Mouse (Mus musculus) liver, adult (tissue): ENCODE results near the gene Ercc6l.

ENCODE experiments used
- GATA4 ChIP-seq: IDR thresholded peaks from 2 replicates; pipeline ENCODE4 v1.6.1; 2014; ENCODE audit warnings: mild to moderate bottlenecking, low read length; ENCODE audit not compliant: insufficient replicate concordance

The Ercc6l gene

GRCm38 (mm10) chrX:102156618-102157422 lies at the start of gene Ercc6l:
Gene Ercc6l, minus strand, starts transcription at chrX:102157091.
- no peak for TF ChIP-seq GATA4

GRCm38 (mm10) chrX:102190840-102191239 lies 33.9 kb upstream of the Ercc6l start:
- TF ChIP-seq GATA4, result no peak

GRCm38 (mm10) chrX:102189581-102189980 lies 32.7 kb upstream of the Ercc6l start:
- no peak for TF ChIP-seq GATA4

- TF ChIP-seq GATA4, result no peak
Observed at GRCm38 (mm10) chrX:102188712-102189497, 32.0 kb upstream of the Ercc6l start, which contains the start of gene Rps4x. Gene Rps4x, minus strand, starts transcription at chrX:102189394.

- TF ChIP-seq GATA4, result no peak
Observed at GRCm38 (mm10) chrX:102187023-102187699, 30.3 kb upstream of the Ercc6l start.

- TF ChIP-seq GATA4, result no peak
Observed at GRCm38 (mm10) chrX:102182575-102182974, 25.7 kb upstream of the Ercc6l start.

GRCm38 (mm10) chrX:102175538-102176287 lies 18.8 kb upstream of the Ercc6l start:
- TF ChIP-seq GATA4, result no peak

- no peak for TF ChIP-seq GATA4
Observed at GRCm38 (mm10) chrX:102170900-102171299, 14.0 kb upstream of the Ercc6l start.

- TF ChIP-seq GATA4, result no peak
Observed at GRCm38 (mm10) chrX:102170135-102170534, 13.2 kb upstream of the Ercc6l start.

- no peak for TF ChIP-seq GATA4
Observed at GRCm38 (mm10) chrX:102169724-102170123, 12.8 kb upstream of the Ercc6l start.

GRCm38 (mm10) chrX:102166986-102167385 lies 10.1 kb upstream of the Ercc6l start:
- no peak for TF ChIP-seq GATA4

- no peak for TF ChIP-seq GATA4
Observed at GRCm38 (mm10) chrX:102166521-102166920, 9.6 kb upstream of the Ercc6l start.

- no peak for TF ChIP-seq GATA4
Observed at GRCm38 (mm10) chrX:102163529-102163928, 6.6 kb upstream of the Ercc6l start.

GRCm38 (mm10) chrX:102163096-102163495 lies 6.2 kb upstream of the Ercc6l start:
- no peak for TF ChIP-seq GATA4

GRCm38 (mm10) chrX:102160528-102160927 lies 3.6 kb upstream of the Ercc6l start:
- TF ChIP-seq GATA4, result no peak

GRCm38 (mm10) chrX:102159778-102160177 lies 2.9 kb upstream of the Ercc6l start:
- no peak for TF ChIP-seq GATA4

- no peak for TF ChIP-seq GATA4
Observed at GRCm38 (mm10) chrX:102157423-102157791, 516 bp upstream of the Ercc6l start.
